In genomic region chr15:80671295-80672252, GRCm38 (mm10) we compare ENCODE assay signal across 8 mouse cellular contexts. TPM values are rescaled to one million over a fixed set of nuclear protein-coding genes. Genes with fewer than 3 reads are reported as not detected.
DNase-seq lines count a peak whose midpoint lies in the region; ATAC-seq and TF ChIP-seq lines count a peak whose summit lies in the region.

TSS of gene Fam83f (plus strand) at chr15:80671847.

- ATAC-seq in heart, embryonic 12.5 days (ENCODE audit: insufficient number of reproducible peaks, low FRiP score), result peak; percentile 53
- ATAC-seq in kidney, embryonic 14.5 days (ENCODE audit: low FRiP score, low TSS enrichment), result peak; percentile 63
- peak; percentile 86 for ATAC-seq in lung, postnatal 0 days

- no peak for TF ChIP-seq EP300 in lung, postnatal 0 days (IDR thresholded peaks at IDR 0.05)

- peaks cover 13% of the 10 kb centered on the region for H3K4me1 ChIP-seq in heart, embryonic 12.5 days (replicated peaks)
- H3K4me1 ChIP-seq in kidney, embryonic 14.5 days (ENCODE audit: control insufficient read depth, insufficient read depth, low read length), result peaks cover 4% of the 10 kb centered on the region; the same call in 1 of the 2 replicates
- H3K4me1 ChIP-seq in lung, postnatal 0 days (ENCODE audit: insufficient read depth, low read depth, low read length), result 0 out of 2 replicates have a peak, but pooled peaks cover 7% of the 10 kb centered on the region
- H3K4me1 ChIP-seq in olfactory bulb, adult 2 months (ENCODE audit: control insufficient read depth, insufficient read depth, low read length), result peaks cover 32% of the 10 kb centered on the region
- no peaks in the 10 kb centered on the region; the same call in 1 of the 2 replicates for H3K4me1 ChIP-seq in cerebellum, adult 2 months (ENCODE audit: control insufficient read depth, insufficient read depth, low read length)

- H3K36me3 ChIP-seq in heart, embryonic 12.5 days, result no peaks in the 10 kb centered on the region
- no peaks in the 10 kb centered on the region for H3K36me3 ChIP-seq in kidney, embryonic 14.5 days (ENCODE audit: control insufficient read depth, insufficient read depth, low read length)
- no peaks in the 10 kb centered on the region for H3K36me3 ChIP-seq in lung, postnatal 0 days (ENCODE audit: insufficient read depth, low read length)

- 6% methylated on average over 85 of the region's 85 CpGs for WGBS in heart, embryonic 12.5 days
- WGBS in kidney, embryonic 14.5 days, result 5% methylated on average over 82 of the region's 85 CpGs
- WGBS in lung, postnatal 0 days, result 7% methylated on average over 76 of the region's 85 CpGs
- WGBS in olfactory bulb, adult 2 months, result 17% methylated on average over 85 of the region's 85 CpGs
- WGBS in cerebellum, adult 2 months, result 25% methylated on average over 85 of the region's 85 CpGs

- H3K4me3 ChIP-seq in heart, embryonic 12.5 days, result peak within 1 kb of the TSS; percentile 53
- peak within 1 kb of the TSS; percentile 40 for H3K4me3 ChIP-seq in kidney, embryonic 14.5 days (ENCODE audit: low read length)
- H3K4me3 ChIP-seq in lung, postnatal 0 days (ENCODE audit: low read depth, low read length), result peak within 1 kb of the TSS; percentile 35
- no peak within 1 kb of the TSS; the same call in 1 of the 2 replicates for H3K4me3 ChIP-seq in olfactory bulb, adult 2 months (ENCODE audit: insufficient read depth, low read depth, low read length)
- no peak within 1 kb of the TSS for H3K4me3 ChIP-seq in cerebellum, adult 2 months (replicated peaks; ENCODE audit: insufficient read depth, low read depth, low read length)

- no peak for TF ChIP-seq POLR2A in olfactory bulb, adult 2 months (IDR thresholded peaks at IDR 0.05; ENCODE audit: insufficient read depth, low read depth, low read length)
- TF ChIP-seq POLR2A in cerebellum, adult 2 months (IDR thresholded peaks at IDR 0.05; ENCODE audit: borderline replicate concordance, insufficient read depth, low read length), result no peak

- H3K4me2 ChIP-seq in heart, embryonic 12.5 days, result peak within 1 kb of the TSS; percentile 89
- peak within 1 kb of the TSS; percentile 72 for H3K4me2 ChIP-seq in kidney, embryonic 14.5 days (replicated peaks; ENCODE audit: low read depth, low read length)
- peak within 1 kb of the TSS; percentile 72 for H3K4me2 ChIP-seq in lung, postnatal 0 days (replicated peaks; ENCODE audit: low read depth, low read length)

- H3K9ac ChIP-seq in heart, embryonic 12.5 days, result peak within 1 kb of the TSS; percentile 62
- H3K9ac ChIP-seq in kidney, embryonic 14.5 days (ENCODE audit: low read depth, low read length), result peak within 1 kb of the TSS; percentile 36; the same call in 1 of the 2 replicates
- H3K9ac ChIP-seq in lung, postnatal 0 days (replicated peaks; ENCODE audit: low read depth), result 0 out of 2 replicates have a peak within 1 kb of the TSS, but pooled peaks have one; percentile 16

- no peak within 1 kb of the TSS for H3K27ac ChIP-seq in heart, embryonic 12.5 days (ENCODE audit: poor library complexity, severe bottlenecking)
- H3K27ac ChIP-seq in kidney, embryonic 14.5 days (ENCODE audit: low read depth, low read length), result no peak within 1 kb of the TSS
- H3K27ac ChIP-seq in lung, postnatal 0 days (ENCODE audit: low read length), result no peak within 1 kb of the TSS
- peak within 1 kb of the TSS; percentile 18 for H3K27ac ChIP-seq in olfactory bulb, adult 2 months (ENCODE audit: insufficient read depth, low read depth, low read length)
- H3K27ac ChIP-seq in cerebellum, adult 2 months (ENCODE audit: insufficient read depth, low read length), result no peak within 1 kb of the TSS

- no peaks in the 10 kb centered on the region for H3K9me3 ChIP-seq in heart, embryonic 12.5 days (replicated peaks)
- H3K9me3 ChIP-seq in kidney, embryonic 14.5 days (ENCODE audit: control insufficient read depth, low read length), result peaks cover 4% of the 10 kb centered on the region; the same call in 1 of the 2 replicates
- H3K9me3 ChIP-seq in lung, postnatal 0 days (ENCODE audit: low read length), result no peaks in the 10 kb centered on the region

- H3K27me3 ChIP-seq in heart, embryonic 12.5 days (replicated peaks), result peaks cover 53% of the 10 kb centered on the region
- peaks cover 27% of the 10 kb centered on the region for H3K27me3 ChIP-seq in kidney, embryonic 14.5 days (ENCODE audit: control insufficient read depth, insufficient read depth, low read length)
- H3K27me3 ChIP-seq in lung, postnatal 0 days (replicated peaks; ENCODE audit: insufficient read depth, low read length), result no peaks in the 10 kb centered on the region
- H3K27me3 ChIP-seq in cerebellum, adult 2 months (ENCODE audit: control insufficient read depth, insufficient read depth, low read length), result no peaks in the 10 kb centered on the region

- no peak for TF ChIP-seq CTCF in lung, postnatal 0 days (IDR thresholded peaks at IDR 0.05)
- no peak for TF ChIP-seq CTCF in olfactory bulb, adult 2 months (IDR thresholded peaks at IDR 0.05; ENCODE audit: insufficient read depth, low read depth, low read length)
- TF ChIP-seq CTCF in cerebellum, adult 2 months (IDR thresholded peaks at IDR 0.05; ENCODE audit: borderline replicate concordance, insufficient read depth, low read depth, low read length), result no peak

- DNase-seq in ES-CJ7 (ENCODE audit: low read depth, low spot score), result peak; percentile 15
- peak; percentile 50 for DNase-seq in embryo, embryonic 9.5 days (ENCODE audit: extremely low spot score)
- DNase-seq in lung, postnatal 0 days (ENCODE audit: low spot score), result peak; percentile 69
- no peak for DNase-seq in adipocyte (ENCODE audit: low spot score)
- DNase-seq in cerebellum, adult 2 months, result no peak

RNA-seq across cellular contexts. Expression of gene Fam83f, which starts in this region (rescaled TPM):
- 0.08 and 0.20 TPM in 2 replicates for polyA plus RNA-seq in heart, embryonic 12.5 days (2016; fragmentation: Nextera tagmentation; extraction: Ambion mirVana)
- 1.4 and 2.9 TPM in 2 replicates for polyA plus RNA-seq in kidney, embryonic 14.5 days (2014; fragmentation: Nextera tagmentation; extraction: Ambion mirVana)
- 0.73 and 0.80 TPM in 2 replicates for polyA plus RNA-seq in lung, postnatal 0 days (2015; fragmentation: Nextera tagmentation; extraction: Ambion mirVana)
- not detected in 2 replicates for polyA plus RNA-seq in olfactory bulb, adult 2 months (2012; ENCODE audit: insufficient read depth, insufficient read length, low replicate concordance, missing spikeins)
- 0.25 and 0.35 TPM in 2 replicates for polyA plus RNA-seq in cerebellum, adult 2 months (2012; rRNA removed)

Comparison
In these comparisons a context has a peak if more than half of its experiments do, and no peak if none do; other contexts are left out.
1. Peak in ATAC-seq, H3K4me3 ChIP-seq, H3K9ac ChIP-seq and H3K4me2 ChIP-seq in heart, embryonic 12.5 days; RNA of the gene not detected or under 1 TPM.
2. Peak in DNase-seq, ATAC-seq, H3K4me3 ChIP-seq, H3K9ac ChIP-seq and H3K4me2 ChIP-seq in lung, postnatal 0 days; RNA of the gene not detected or under 1 TPM.
3. DNase-seq: peak in ES-CJ7 (single experiment) and embryo, embryonic 9.5 days (single experiment); none in adipocyte (single experiment) and cerebellum, adult 2 months (0 of 2).
4. Peak in every context shown above with its lines, with median percentiles within 50 percentile points of each other: ATAC-seq, H3K4me2 ChIP-seq and H3K9ac ChIP-seq.